12 mouse cellular contexts compared by ENCODE assay signal in the genomic region with DNA sequence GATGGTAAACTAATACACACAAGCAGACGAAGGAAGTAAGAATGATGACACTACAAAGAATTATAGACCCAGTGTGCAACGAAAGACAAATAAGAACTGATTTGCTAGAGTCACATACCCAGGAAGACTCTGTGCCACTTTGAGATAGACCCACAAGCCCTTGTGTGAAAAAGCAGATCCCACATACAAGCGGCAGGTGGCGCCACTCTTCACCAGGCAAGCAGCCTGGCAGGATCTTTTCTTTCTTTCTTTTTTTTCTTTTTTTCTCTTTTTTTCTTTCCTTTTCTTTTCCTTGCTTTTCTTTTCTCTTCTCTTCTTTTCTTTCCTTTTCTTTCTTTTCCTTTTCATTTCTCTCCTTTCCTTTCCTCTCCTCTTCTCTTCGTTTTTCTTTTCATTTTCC. TPM values are rescaled to one million over a fixed set of nuclear protein-coding genes. Genes with fewer than 3 reads are reported as not detected.
DNase-seq lines count a peak whose midpoint lies in the region; ATAC-seq and TF ChIP-seq lines count a peak whose summit lies in the region.
"Had no signal": no experiment of that assay in that cellular context is flagged by ENCODE, and none has a peak within 500 bp of the region (broad histone marks: within the 10 kb centered on the region; RNA-seq: fewer than 3 reads in every experiment).

No protein-coding gene starts in this region.

- POLR2A ChIA-PET in Patski (lab: Charles Lee) = no interaction called here

- CTCF ChIA-PET in Patski (lab: Charles Lee) = no interaction called here

- H3K27ac ChIP-seq in liver, embryonic 14.5 days = no peak overlapping the region
- H3K27ac ChIP-seq: forebrain, embryonic 12.5 days; midbrain, embryonic 12.5 days had no signal

- H3K27me3 ChIP-seq in liver, embryonic 14.5 days (ENCODE audit: control insufficient read depth, insufficient read depth, low read length) = no peaks in the 10 kb centered on the region
- H3K27me3 ChIP-seq in Patski = peaks cover 19% of the 10 kb centered on the region
- H3K27me3 ChIP-seq: forebrain, embryonic 12.5 days; midbrain, embryonic 12.5 days had no signal

- H3K36me3 ChIP-seq in liver, embryonic 14.5 days (replicated peaks; ENCODE audit: control insufficient read depth, insufficient read depth, low read depth) = no peaks in the 10 kb centered on the region
- H3K36me3 ChIP-seq: forebrain, embryonic 12.5 days; midbrain, embryonic 12.5 days had no signal

- in situ Hi-C loops in Patski (cut with MboI; ENCODE audit: low pct_unique_long_range_greater_than_20kb) = loop anchor here (5.0 kb wide), 1 partner anchor 381 kb away; no protein-coding TSS in a partner anchor

- TF ChIP-seq CTCF in liver, embryonic 14.5 days (IDR thresholded peaks at IDR 0.05; ENCODE audit: low read depth) = peak; percentile 36; the same call in 1 of the 2 replicates
- TF ChIP-seq CTCF in Patski (IDR thresholded peaks at IDR 0.05) = peak; percentile 83

- no peak overlapping the region for H3K4me2 ChIP-seq in liver, embryonic 14.5 days (ENCODE audit: low read depth)
- H3K4me2 ChIP-seq: forebrain, embryonic 12.5 days; midbrain, embryonic 12.5 days had no signal

- ATAC-seq in liver, embryonic 14.5 days (ENCODE audit: insufficient read depth) = no peak
- ATAC-seq in Patski = no peak
- no peak for ATAC-seq in megakaryocyte-erythroid progenitor cell, adult 5-6 weeks (replicated peaks; ENCODE audit: low FRiP score, low TSS enrichment, poor library complexity, severe bottlenecking)

- H3K9me3 ChIP-seq in liver, embryonic 14.5 days (ENCODE audit: control insufficient read depth, low read length) = no peaks in the 10 kb centered on the region
- H3K9me3 ChIP-seq: forebrain, embryonic 12.5 days; midbrain, embryonic 12.5 days had no signal

- no peak for TF ChIP-seq EP300 in liver, embryonic 14.5 days (IDR thresholded peaks at IDR 0.05; ENCODE audit: low read depth)

- no peaks in the 10 kb centered on the region for H3K4me1 ChIP-seq in liver, embryonic 14.5 days (replicated peaks; ENCODE audit: control insufficient read depth in 2 of 2, insufficient read depth in 2 of 2, low read length in 1 of 2)
- H3K4me1 ChIP-seq: forebrain, embryonic 12.5 days; midbrain, embryonic 12.5 days had no signal

- no peak overlapping the region for H3K9ac ChIP-seq in liver, embryonic 14.5 days (replicated peaks)
- H3K9ac ChIP-seq: forebrain, embryonic 12.5 days; midbrain, embryonic 12.5 days had no signal

- H3K4me3 ChIP-seq in liver, embryonic 14.5 days (ENCODE audit: insufficient read depth in 1 of 2, low read depth in 2 of 2, low read length in 2 of 2) = no peak overlapping the region
- H3K4me3 ChIP-seq: forebrain, embryonic 12.5 days; midbrain, embryonic 12.5 days had no signal

- 27% methylated on average over 5 of the region's 5 CpGs for WGBS in liver, embryonic 14.5 days (ENCODE audit: insufficient replicate concordance)

- peak; percentile 9 for DNase-seq in embryo, embryonic 10 days (ENCODE audit: low spot score)
- no peak for DNase-seq in embryo, embryonic 9.5 days (ENCODE audit: extremely low spot score)
- DNase-seq in liver, embryonic 14.5 days (ENCODE audit: low read depth in 3 of 3, low spot score in 3 of 3) = no peak
- DNase-seq in liver (no peak), Patski (ENCODE audit: low read depth, low spot score) (no peak)
- DNase-seq in kidney, postnatal 36 days = peak; percentile 11 to 55
- no peak for DNase-seq in cerebellum, postnatal 25 days

RNA-seq across cellular contexts. Expression of gene Crnn, which starts 32.9 kb away (rescaled TPM):
- polyA plus RNA-seq in liver, embryonic 14.5 days (2012; rRNA removed) = not detected in 2 replicates
- polyA plus RNA-seq in liver, embryonic 14.5 days (2014; fragmentation: Nextera tagmentation; extraction: Ambion mirVana) = not detected in 2 replicates
- polyA plus RNA-seq in Patski (2021) = not detected
- not detected in 2 replicates for total RNA-seq in megakaryocyte-erythroid progenitor cell, adult 5-6 weeks (2014; fragmentation: Nextera tagmentation)
- total RNA-seq in megakaryocyte-erythroid progenitor cell, adult 5-6 weeks (2017) = not detected in 2 replicates
- total RNA-seq: heart, adult 8-10 months; left cerebral cortex, postnatal 14 days had no signal
- polyA plus RNA-seq: forebrain, embryonic 12.5 days; midbrain, embryonic 12.5 days had no signal

RNA-seq across cellular contexts. Expression of gene Gm4858, which starts 43.0 kb away (rescaled TPM):
- polyA plus RNA-seq in liver, embryonic 14.5 days (2012; rRNA removed) = not detected in 2 replicates
- not detected in 2 replicates for polyA plus RNA-seq in liver, embryonic 14.5 days (2014; fragmentation: Nextera tagmentation; extraction: Ambion mirVana)
- not detected for polyA plus RNA-seq in Patski (2021)
- total RNA-seq in megakaryocyte-erythroid progenitor cell, adult 5-6 weeks (2014; fragmentation: Nextera tagmentation) = not detected in 2 replicates
- total RNA-seq in megakaryocyte-erythroid progenitor cell, adult 5-6 weeks (2017) = not detected in 2 replicates
- total RNA-seq: heart, adult 8-10 months; left cerebral cortex, postnatal 14 days had no signal
- polyA plus RNA-seq: forebrain, embryonic 12.5 days; midbrain, embryonic 12.5 days had no signal

Comparison
In these comparisons a context has a peak if more than half of its experiments do, and no peak if none do; other contexts are left out.
1. DNase-seq: peak in embryo, embryonic 10 days (single experiment) and kidney, postnatal 36 days (2 of 2); none in embryo, embryonic 9.5 days (single experiment), liver, embryonic 14.5 days (0 of 3), liver (single experiment), Patski (single experiment) and cerebellum, postnatal 25 days (0 of 2).